Mouse (Mus musculus) MEL (cell line): Measurements from ENCODE around the gene Myo15b. TPM values are rescaled to one million over a fixed set of nuclear protein-coding genes. Genes with fewer than 3 reads are reported as not detected.

Source experiments
- DNase-seq: peaks from one replicate; pipeline ENCODE4 v3.0.0; 2011; ENCODE audit warnings: low read depth, low spot score
- H3K27ac ChIP-seq: 2 replicates; pipeline ENCODE4 v1.5.1; 2012; ENCODE audit warnings: low read depth, mild to moderate bottlenecking, control low read depth, low read length, moderate library complexity; ENCODE audit not compliant: control insufficient read depth
- H3K27me3 ChIP-seq, 2 experiments: fragments of 150-350 bp in 1 of 2; sonication (generic) in 1 of 2; 2 replicates each; pipeline ENCODE4 v1.6.1; 2012; ENCODE audit warnings: low read length in 2 of 2, mild to moderate bottlenecking in 2 of 2, improper control_type of control experiment in 1 of 2, moderate library complexity in 1 of 2; ENCODE audit not compliant: insufficient read depth in 2 of 2, control insufficient read depth in 1 of 2
- H3K36me3 ChIP-seq, 2 experiments: 2 replicates each; pipeline ENCODE4 v1.6.1; 2012 to 2014; ENCODE audit warnings: low read length in 2 of 2, improper control_type of control experiment in 1 of 2, inconsistent platforms in 1 of 2, mild to moderate bottlenecking in 1 of 2; ENCODE audit not compliant: insufficient read depth in 2 of 2, control insufficient read depth in 1 of 2
- H3K4me1 ChIP-seq, 2 experiments: fragments of 150-350 bp in 1 of 2; sonication (generic) in 1 of 2; 2 replicates each; pipeline ENCODE4 v1.6.1; 2012; ENCODE audit warnings: low read length in 2 of 2, improper control_type of control experiment in 1 of 2, mild to moderate bottlenecking in 1 of 2; ENCODE audit not compliant: insufficient read depth in 2 of 2, control insufficient read depth in 1 of 2
- H3K4me3 ChIP-seq, 2 experiments: fragments of 150-350 bp in 1 of 2; sonication (generic) in 1 of 2; 2 replicates each; pipeline ENCODE4 v1.5.1; 2012; ENCODE audit warnings: low read depth in 2 of 2, low read length in 2 of 2, mild to moderate bottlenecking in 2 of 2, moderate library complexity in 2 of 2, control low read depth in 1 of 2, improper control_type of control experiment in 1 of 2; ENCODE audit not compliant: control insufficient read depth in 1 of 2, insufficient read depth in 1 of 2
- H3K79me2 ChIP-seq: 2 replicates; pipeline ENCODE4 v1.6.1; 2012; ENCODE audit warnings: mild to moderate bottlenecking, low read length, moderate library complexity; ENCODE audit not compliant: control insufficient read depth, poor library complexity, insufficient read depth
- H3K9ac ChIP-seq: 2 replicates; pipeline ENCODE4 v1.6.1; 2012; ENCODE audit warnings: low read depth, mild to moderate bottlenecking, control low read depth, low read length, moderate library complexity; ENCODE audit not compliant: control insufficient read depth, poor library complexity, severe bottlenecking
- H3K9me3 ChIP-seq: fragments of 150-350 bp; sonication (generic); replicated peaks from 2 replicates; pipeline ENCODE4 v1.6.1; 2012; ENCODE audit warnings: mild to moderate bottlenecking, low read length, improper control_type of control experiment, moderate library complexity; ENCODE audit not compliant: insufficient read depth
- CHD1 ChIP-seq: IDR thresholded peaks from 2 replicates; pipeline ENCODE4 v1.6.1; 2012; ENCODE audit warnings: low read depth, mild to moderate bottlenecking, inconsistent platforms, low read length, improper control_type of control experiment
- CTCF ChIP-seq, 3 experiments: IDR thresholded peaks in 2 of 3; conservative IDR thresholded peaks in 1 of 3; 2 replicates each; pipeline ENCODE4 v1.5.1; 2011 to 2012; ENCODE audit warnings: low read length in 3 of 3, low read depth in 2 of 3, mild to moderate bottlenecking in 2 of 3, improper control_type of control experiment in 1 of 3, inconsistent platforms in 1 of 3, mixed read lengths in 1 of 3, moderate library complexity in 1 of 3; ENCODE audit not compliant: control insufficient read depth in 1 of 3, insufficient read depth in 1 of 3, poor library complexity in 1 of 3, severe bottlenecking in 1 of 3
- EP300 ChIP-seq, 2 experiments: IDR thresholded peaks; 2 replicates each; pipeline ENCODE4 v1.6.1; 2011; ENCODE audit warnings: improper control_type of control experiment in 2 of 2, low read length in 2 of 2, low read depth in 1 of 2, mild to moderate bottlenecking in 1 of 2
- ETS1 ChIP-seq: IDR thresholded peaks from 2 replicates; pipeline ENCODE4 v1.6.1; 2012; ENCODE audit warnings: low read depth, mild to moderate bottlenecking, inconsistent platforms, low read length, improper control_type of control experiment, moderate library complexity
- HCFC1 ChIP-seq: IDR thresholded peaks from 2 replicates; pipeline ENCODE4 v1.6.1; 2012; ENCODE audit warnings: low read depth, mild to moderate bottlenecking, inconsistent platforms, low read length, improper control_type of control experiment, moderate library complexity
- RAD21 ChIP-seq: IDR thresholded peaks from 2 replicates; pipeline ENCODE4 v1.6.1; 2011; ENCODE audit warnings: mild to moderate bottlenecking, low read depth, low read length, improper control_type of control experiment
- RCOR1 ChIP-seq: IDR thresholded peaks from 2 replicates; pipeline ENCODE4 v1.6.1; 2012; ENCODE audit warnings: low read depth, mild to moderate bottlenecking, inconsistent platforms, low read length, improper control_type of control experiment
- SIN3A ChIP-seq: IDR thresholded peaks from 2 replicates; pipeline ENCODE4 v1.6.1; 2012; ENCODE audit warnings: low read length, improper control_type of control experiment, inconsistent platforms
- SMC3 ChIP-seq: IDR thresholded peaks from 2 replicates; pipeline ENCODE4 v1.6.1; 2011; ENCODE audit warnings: low read depth, low read length, improper control_type of control experiment
- TCF12 ChIP-seq: IDR thresholded peaks from 2 replicates; pipeline ENCODE4 v1.6.1; 2014; ENCODE audit warnings: low read depth, mild to moderate bottlenecking, inconsistent platforms, low read length, improper control_type of control experiment, moderate library complexity
- ZC3H11A ChIP-seq: IDR thresholded peaks from 2 replicates; pipeline ENCODE4 v1.6.1; 2012; ENCODE audit warnings: low read depth, mild to moderate bottlenecking, inconsistent platforms, low read length, improper control_type of control experiment
- ZKSCAN1 ChIP-seq: IDR thresholded peaks from 2 replicates; pipeline ENCODE4 v1.6.1; 2012; ENCODE audit warnings: low read depth, mild to moderate bottlenecking, inconsistent platforms, low read length, improper control_type of control experiment, moderate library complexity
- ZMIZ1 ChIP-seq: IDR thresholded peaks from 2 replicates; pipeline ENCODE4 v1.6.1; 2012; ENCODE audit warnings: low read depth, mild to moderate bottlenecking, inconsistent platforms, low read length, improper control_type of control experiment, moderate library complexity
- ZNF384 ChIP-seq: IDR thresholded peaks from 2 replicates; pipeline ENCODE4 v1.6.1; 2012; ENCODE audit warnings: low read depth, mild to moderate bottlenecking, inconsistent platforms, low read length, improper control_type of control experiment
- polyA plus RNA-seq, 2 experiments: library from polyadenylated mRNA; stranded (reverse) in 1 of 2; unstranded in 1 of 2; fragments of >175 nt in 1 of 2; fragments of >200 nt in 1 of 2; gene quantifications; 2 replicates each; pipeline versions ENCODE4 v1.2.1 to v1.2.4; 2012; ENCODE audit warnings: low replicate concordance in 2 of 2, low read depth in 1 of 2; ENCODE audit not compliant: insufficient read length in 2 of 2, insufficient read depth in 1 of 2, missing spikeins in 1 of 2
- total RNA-seq: library from RNA; depleted of rRNA; stranded (reverse); fragments of 300-350 nt; gene quantifications from 2 replicates; pipeline ENCODE4 v1.2.3, GENCODE M21; 2012

The Myo15b gene
- total and polyA plus RNA-seq, 3 experiments = 1.5 to 3.2 TPM; not detected in 1

- no peak overlapping the region for H3K4me3 ChIP-seq
- TF ChIP-seq HCFC1 (0 out of 2 replicates have a peak, but pooled peaks have one; percentile 13), ZKSCAN1 (no peak), SMC3 (peak; percentile 98), RAD21 (peak; percentile 85), ZNF384 (no peak), EP300 (IDR thresholded peaks at IDR 0.05; ENCODE audit: low read depth in 1 of 2, low read length in 2 of 2) (no peak), ZMIZ1 (no peak), ZC3H11A (peak; percentile 83), SIN3A (peak; percentile 28; the same call in 1 of the 2 replicates), CTCF (IDR thresholded peaks at IDR 0.05 in 2 of 3, conservative IDR thresholded peaks at IDR 0.05 in 1 of 3; ENCODE audit: control insufficient read depth in 1 of 3, insufficient read depth in 1 of 3, low read depth in 2 of 3, low read length in 3 of 3, poor library complexity in 1 of 3, severe bottlenecking in 1 of 3) (peak; percentile 98 to 100 (median 99))
- TF ChIP-seq, all 39 proteins: peak for 6
- Histone ChIP-seq H3K27ac (no peak overlapping the region), H3K27me3 (no peaks in the 10 kb centered on the region), H3K9me3 (no peaks in the 10 kb centered on the region), H3K79me2 (no peaks in the 10 kb centered on the region), H3K4me1 (peaks cover 0 to 11% of the 10 kb centered on the region in 2 experiments; a peak in 2 of 4 replicates), H3K36me3 (peaks cover 0 to 7% of the 10 kb centered on the region in 2 experiments; a peak in 2 of 4 replicates), H3K9ac (no peak overlapping the region)
- DNase-seq = peak; percentile 81
These were observed 22.8 kb downstream of the Myo15b start for GRCm38 (mm10) chr11:115881002-115881401.

GRCm38 (mm10) chr11:115883251-115883650 lies 25.0 kb downstream of the Myo15b start:
- TF ChIP-seq CHD1 = no peak
- Histone ChIP-seq H3K9me3 (no peaks in the 10 kb centered on the region), H3K4me3 (no peak overlapping the region), H3K27ac (no peak overlapping the region), H3K27me3 (no peaks in the 10 kb centered on the region), H3K79me2 (no peaks in the 10 kb centered on the region), H3K9ac (no peak overlapping the region), H3K36me3 (no peaks in the 10 kb centered on the region), H3K4me1 (no peaks in the 10 kb centered on the region)
- no peak for DNase-seq

- no peaks in the 10 kb centered on the region for H3K27me3 ChIP-seq
- no peak overlapping the region for H3K27ac ChIP-seq
- no peak for DNase-seq
- H3K36me3 ChIP-seq = no peaks in the 10 kb centered on the region
- no peak for TF ChIP-seq ZNF384
- no peak for TF ChIP-seq CTCF (IDR thresholded peaks at IDR 0.05 in 2 of 3, conservative IDR thresholded peaks at IDR 0.05 in 1 of 3; ENCODE audit: control insufficient read depth in 1 of 3, insufficient read depth in 1 of 3, low read depth in 2 of 3, low read length in 3 of 3, poor library complexity in 1 of 3, severe bottlenecking in 1 of 3)
- TF ChIP-seq ETS1 = no peak
- TF ChIP-seq TCF12 = no peak
- TF ChIP-seq RCOR1 = no peak
- H3K79me2 ChIP-seq = no peaks in the 10 kb centered on the region
- H3K9ac ChIP-seq = no peak overlapping the region
- no peak overlapping the region for H3K4me3 ChIP-seq
- H3K4me1 ChIP-seq = no peaks in the 10 kb centered on the region
- no peaks in the 10 kb centered on the region for H3K9me3 ChIP-seq
These were observed 26.2 kb downstream of the Myo15b start for GRCm38 (mm10) chr11:115884361-115884760.
